Comparison of ENCODE assay signal across 22 mouse cellular contexts in the genomic region with DNA sequence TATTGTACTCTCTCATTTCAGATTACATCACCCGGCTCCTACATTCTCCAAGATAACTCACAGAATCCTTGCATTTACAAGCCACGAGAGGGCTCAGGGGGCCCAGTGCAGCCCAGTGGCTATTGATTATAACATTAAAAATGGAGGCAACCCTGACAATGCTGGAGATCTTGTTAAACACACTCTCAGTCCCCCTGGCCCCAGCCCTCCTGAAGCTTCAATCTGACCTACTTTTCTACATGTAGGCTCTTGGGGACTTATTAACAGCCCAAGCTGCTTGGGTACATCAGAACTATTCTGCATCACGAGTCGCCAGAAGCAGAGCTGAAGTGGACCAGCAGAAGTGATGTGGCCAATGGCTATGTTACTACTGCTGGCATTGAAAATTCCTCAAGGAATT. TPM values are rescaled to one million over a fixed set of nuclear protein-coding genes. Genes with fewer than 3 reads are reported as not detected.
"Had no signal": no experiment of that assay in that cellular context is flagged by ENCODE, and none has a peak within 500 bp of the region (broad histone marks: within the 10 kb centered on the region; RNA-seq: fewer than 3 reads in every experiment).

No protein-coding gene starts in this region.

- H3K4me2 ChIP-seq: limb, embryonic 12.5 days; limb, embryonic 15.5 days; liver, embryonic 11.5 days; lung, embryonic 14.5 days; neural tube, embryonic 13.5 days; stomach, embryonic 15.5 days had no signal

- H3K27ac ChIP-seq: limb, embryonic 12.5 days; limb, embryonic 15.5 days; liver, embryonic 14.5 days; macrophage; neural tube, embryonic 13.5 days; stomach, embryonic 15.5 days had no signal

- H3K9me3 ChIP-seq: limb, embryonic 12.5 days; limb, embryonic 15.5 days; neural tube, embryonic 13.5 days; stomach, embryonic 15.5 days had no signal

- H3K4me1 ChIP-seq: stomach, embryonic 15.5 days had no signal

- DNase-seq: kidney, adult 18-20 months; kidney, adult 9 months; kidney, postnatal 14 days; left cerebral cortex, postnatal 4 days; liver, postnatal 0 days; lung, embryonic 14.5 days; right cerebral cortex, postnatal 25 days; spleen, adult 18-20 months; thymus, postnatal 25 days had no signal

- H3K4me3 ChIP-seq: limb, embryonic 12.5 days; limb, embryonic 15.5 days; myocyte; neural tube, embryonic 13.5 days; stomach, embryonic 15.5 days had no signal

- H3K36me3 ChIP-seq: limb, embryonic 12.5 days; limb, embryonic 15.5 days; neural tube, embryonic 13.5 days had no signal

- H3K9ac ChIP-seq: limb, embryonic 12.5 days; limb, embryonic 15.5 days; liver, embryonic 14.5 days; liver, postnatal 0 days; lung, embryonic 14.5 days; neural tube, embryonic 13.5 days; stomach, embryonic 15.5 days had no signal

- ATAC-seq: inflammation-experienced regulatory T-cells, adult 6 months; intestine, embryonic 16.5 days; lung, postnatal 0 days had no signal

- H3K27me3 ChIP-seq: limb, embryonic 12.5 days; limb, embryonic 15.5 days; neural tube, embryonic 13.5 days; stomach, embryonic 15.5 days had no signal

RNA-seq across cellular contexts. Expression of a gene that starts 23.6 kb away (rescaled TPM):
- total RNA-seq: monocyte, adult 5-6 weeks; neutrophil, adult 5-6 weeks had no signal
